Mouse (Mus musculus) cerebellum, adult 9-11 months (tissue): ENCODE results near the gene Tnfrsf12a.
A peak's percentile ranks its signal among the peaks of the same experiment; 100 is the strongest.

Experiments used
- DNase-seq: peaks from one replicate; pipeline ENCODE4 v3.0.0; 2022

Gene Tnfrsf12a

DNA sequence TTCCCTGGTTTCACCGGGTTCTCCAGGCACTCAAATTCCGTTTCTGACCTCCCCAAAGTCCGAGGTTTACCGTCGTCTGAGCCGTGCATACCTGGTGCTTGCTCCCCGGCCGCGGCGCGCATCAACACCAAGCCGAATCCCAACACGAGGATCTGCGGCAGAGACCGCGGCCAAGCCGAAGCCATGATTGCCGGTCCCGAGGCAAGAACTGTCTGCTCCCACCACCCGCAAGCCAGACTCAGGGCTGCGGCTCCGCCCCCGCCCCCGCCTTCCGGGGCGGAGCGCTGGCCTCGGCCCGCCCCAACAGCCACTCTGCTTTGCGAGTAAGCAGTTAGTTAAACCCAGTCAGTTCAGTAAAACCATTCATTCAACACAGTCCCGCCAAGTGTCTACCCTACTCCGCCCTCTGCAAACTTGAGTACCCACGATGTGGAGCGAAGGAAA, at the start of gene Tnfrsf12a:
Tnfrsf12a (minus strand) TSS at position 233 of the 444 bp plus-strand sequence.
- DNase-seq: peak; percentile 89

DNA sequence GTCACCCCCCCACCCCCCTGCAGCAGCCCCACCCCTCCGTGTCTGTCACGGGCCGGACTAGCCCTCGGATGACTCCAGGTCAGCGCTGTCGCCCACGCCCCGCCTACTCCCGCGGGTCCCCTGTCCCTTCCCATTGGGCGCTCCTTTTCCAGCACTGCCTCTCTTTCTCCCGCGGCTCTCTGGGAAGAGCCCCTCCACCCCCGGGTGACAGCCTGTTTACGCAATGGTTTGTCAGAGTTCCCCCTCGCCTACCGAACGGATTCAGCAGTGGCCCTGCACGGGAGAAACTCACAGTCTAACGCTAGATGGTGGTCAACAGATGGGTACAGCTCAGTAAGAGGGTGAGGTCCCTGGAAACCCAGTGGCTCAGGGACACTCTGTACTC, 49.5 kb upstream of the Tnfrsf12a start:
- DNase-seq: peak; percentile 88

DNA sequence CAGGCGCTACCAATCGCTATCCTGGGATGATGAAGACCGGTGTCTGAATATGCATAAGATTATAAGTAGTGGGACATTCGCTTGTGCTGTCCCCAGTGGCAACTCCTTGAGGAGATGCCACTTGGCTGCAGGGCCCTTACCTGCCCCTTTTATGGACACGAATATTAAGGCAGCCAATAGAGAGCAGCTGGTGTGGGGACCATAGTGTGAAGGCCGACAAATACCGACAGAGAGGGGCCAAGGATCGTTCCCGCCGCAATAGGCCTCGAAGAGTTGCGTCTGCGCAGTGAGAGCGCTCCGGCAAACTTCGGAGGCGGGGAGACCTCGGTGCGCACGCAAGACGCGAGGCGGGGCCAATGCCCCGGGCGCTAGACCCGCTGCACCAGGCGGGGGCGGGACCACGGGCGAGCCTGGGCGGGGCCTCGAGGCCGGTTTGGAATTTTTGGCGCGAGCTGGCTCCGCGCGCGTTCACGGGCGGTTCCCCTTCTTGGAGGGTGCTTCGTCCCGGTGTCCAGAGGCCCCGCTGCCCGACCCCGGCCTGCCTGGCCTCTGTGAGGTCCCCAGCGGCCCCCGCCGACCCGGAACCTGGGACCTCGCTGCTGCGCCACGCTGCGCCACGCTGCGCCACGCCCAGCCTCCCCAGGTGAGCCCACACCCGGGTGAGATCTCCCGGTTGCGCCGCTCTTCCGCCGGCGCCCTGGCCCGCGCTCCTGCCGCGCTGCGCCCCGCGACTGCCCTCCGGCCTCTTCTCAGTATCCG, 48.9 kb upstream of the Tnfrsf12a start, which contains the start of gene Pkmyt1:
Pkmyt1 (plus strand) TSS at position 338 of the 759 bp plus-strand sequence.
- peak; percentile 96 for DNase-seq

DNA sequence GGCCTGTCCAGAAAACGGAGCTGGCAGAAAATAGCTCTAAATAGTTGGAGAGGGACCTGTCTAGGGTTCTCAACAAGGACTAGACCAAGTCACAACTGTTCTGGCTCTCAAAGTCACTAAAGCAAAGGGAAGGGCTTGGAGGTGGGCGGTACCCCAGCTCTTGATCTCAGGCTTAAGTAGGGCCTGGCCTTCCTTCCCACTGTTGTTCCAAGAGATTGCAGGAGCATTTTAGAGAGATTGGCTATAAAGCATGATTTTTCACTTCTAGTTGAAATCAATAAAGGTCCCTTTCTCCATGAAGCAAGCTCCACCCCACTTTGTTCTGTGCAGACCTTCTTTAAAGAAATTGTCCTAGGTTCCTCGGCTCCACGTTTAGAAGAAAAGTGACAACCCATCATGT, 48.2 kb upstream of the Tnfrsf12a start:
- no peak for DNase-seq

DNA sequence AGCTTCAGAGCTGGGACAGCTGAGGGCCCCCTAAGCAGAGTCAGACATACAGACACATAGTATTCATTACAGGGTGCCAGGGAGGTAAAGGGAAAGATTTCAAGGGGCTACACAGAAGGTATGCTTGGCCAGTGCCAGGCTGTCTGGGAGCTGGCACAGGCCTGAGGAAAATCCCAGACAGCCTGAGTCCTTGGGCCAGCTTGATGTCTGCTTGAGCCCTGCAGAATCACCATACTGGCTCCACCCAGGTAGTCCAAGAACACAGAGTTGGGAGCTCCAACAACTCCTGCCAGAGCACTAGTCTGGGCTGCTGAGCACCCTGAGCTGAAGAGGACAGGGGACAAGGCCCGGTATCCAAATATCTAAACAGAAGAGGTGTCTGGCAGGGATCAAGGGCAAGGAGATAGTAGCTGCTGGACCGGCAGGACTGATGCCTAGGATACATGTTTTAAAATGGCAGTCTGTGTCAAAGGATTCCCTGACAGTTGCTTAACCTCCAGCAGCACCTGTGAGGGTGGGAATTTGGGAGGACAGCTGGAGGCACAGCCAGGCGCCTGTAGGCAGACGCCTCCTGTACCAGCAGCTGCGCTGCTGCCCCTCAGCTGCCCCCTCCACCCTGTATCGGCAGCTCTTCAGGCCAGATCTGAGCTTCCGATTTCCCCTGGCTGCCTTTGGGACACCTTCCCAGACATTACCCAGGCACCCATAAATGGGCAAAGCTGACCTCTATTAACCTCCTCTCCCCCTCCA, 45.3 kb upstream of the Tnfrsf12a start, which contains the start of gene 1520401A03Rik:
1520401A03Rik (minus strand) TSS at position 408 of the 750 bp plus-strand sequence.
- DNase-seq: no peak

DNA sequence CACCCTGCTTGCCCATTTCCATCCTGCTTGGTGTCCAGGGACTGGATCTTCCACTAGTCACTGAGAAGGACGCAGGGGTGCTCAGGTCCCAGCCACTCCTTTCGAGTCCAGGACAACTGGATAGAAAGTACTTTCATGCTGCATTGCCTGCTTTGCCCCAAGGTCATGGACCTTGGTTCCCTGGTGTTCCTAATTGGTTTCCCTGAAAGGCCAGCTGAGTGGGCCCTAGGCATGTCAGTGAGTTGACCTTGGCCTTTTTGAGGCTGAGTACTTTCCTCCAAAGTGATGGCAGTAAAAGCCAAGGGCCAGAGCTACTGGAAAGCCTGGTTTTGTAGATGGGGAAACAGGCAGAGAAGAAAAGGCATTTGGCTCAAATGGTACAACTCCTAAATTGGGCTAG, 44.6 kb upstream of the Tnfrsf12a start:
- no peak for DNase-seq

DNA sequence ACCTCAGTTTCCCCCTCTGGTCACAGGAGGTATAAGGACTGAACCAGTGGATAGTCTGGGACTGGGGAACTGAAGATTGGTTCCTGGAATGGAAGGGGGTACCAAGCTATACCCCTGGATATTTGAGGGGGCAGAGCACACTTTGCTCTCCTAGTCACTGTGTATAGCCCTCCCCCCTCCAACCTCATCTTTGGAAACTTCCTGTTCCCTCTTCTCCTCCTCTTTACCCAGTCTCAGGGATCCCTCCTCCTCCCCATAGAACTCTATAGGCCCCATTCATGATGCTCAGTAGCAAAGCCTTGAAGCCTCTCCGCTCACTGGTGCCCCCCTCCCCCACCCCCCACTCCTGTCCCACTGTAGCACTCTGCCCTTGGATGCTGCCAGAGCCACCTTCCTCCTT, 42.2 kb upstream of the Tnfrsf12a start:
- no peak for DNase-seq

DNA sequence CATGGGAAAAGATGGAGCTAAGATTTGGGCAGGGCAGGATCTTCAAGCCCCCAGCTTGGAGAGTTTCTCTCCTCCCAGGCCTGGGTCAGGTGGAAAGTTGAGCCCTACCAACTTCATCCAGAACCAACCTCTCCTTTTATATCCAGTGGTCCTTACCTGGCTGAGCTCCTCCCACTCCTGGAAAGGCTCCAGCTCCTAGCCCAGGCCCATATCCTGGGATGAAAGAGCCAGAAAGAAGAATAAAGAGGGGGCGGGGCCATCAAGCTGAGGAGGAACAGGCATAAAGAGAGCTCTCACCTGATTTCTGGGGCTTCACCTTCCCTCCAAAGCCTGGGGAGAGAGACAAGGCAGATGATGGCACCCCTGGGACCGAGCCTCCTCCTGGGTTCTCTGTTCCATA, 39.7 kb upstream of the Tnfrsf12a start:
- no peak for DNase-seq

DNA sequence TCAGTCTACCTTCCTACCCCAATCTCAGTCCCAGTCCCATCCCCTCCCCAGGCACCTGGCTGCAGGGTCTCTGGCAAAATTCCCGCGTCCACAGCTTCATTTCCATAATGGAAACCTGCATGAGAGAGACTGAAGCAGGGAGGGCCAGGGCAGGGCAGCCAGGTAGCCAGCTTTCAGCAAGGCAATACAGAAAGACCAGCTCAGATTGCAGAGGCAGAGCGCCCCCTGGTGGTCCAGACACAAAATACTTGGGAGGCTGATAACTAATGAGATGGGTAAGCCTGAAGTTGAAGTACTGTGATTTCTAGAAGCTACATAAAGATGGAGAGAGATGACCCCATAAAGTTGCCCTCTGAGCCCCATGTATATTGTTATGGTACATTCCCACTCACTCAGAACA, 28.9 kb upstream of the Tnfrsf12a start:
- peak; percentile 79 for DNase-seq

DNA sequence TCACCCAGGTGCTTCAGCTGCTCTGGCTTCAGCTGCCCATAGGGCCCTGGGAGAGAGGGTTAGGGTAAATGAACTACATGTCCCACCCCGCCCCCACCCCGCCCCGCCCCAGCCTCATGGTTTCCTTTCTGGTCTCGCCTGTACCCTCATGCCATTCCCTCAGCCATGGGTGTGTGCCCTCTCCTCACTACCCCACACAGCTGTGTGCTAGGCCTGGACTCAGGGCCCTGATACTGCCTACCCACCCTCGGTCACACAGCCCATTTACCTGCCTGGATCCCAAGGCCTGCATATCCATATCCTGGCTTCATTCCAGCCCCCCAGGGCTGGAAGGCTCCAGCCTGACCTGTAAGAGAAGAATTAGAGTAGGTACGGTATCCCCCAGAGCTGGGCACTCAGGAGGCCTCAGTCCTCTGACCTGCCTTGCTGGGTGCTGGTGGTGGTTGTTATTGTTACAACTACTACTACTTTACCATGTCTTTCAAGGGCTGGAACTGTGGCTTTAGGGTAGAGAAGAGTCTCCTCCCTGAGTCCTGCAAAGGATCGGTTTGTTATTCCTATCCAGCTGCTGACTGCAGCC, 28.3 kb upstream of the Tnfrsf12a start:
- DNase-seq: no peak

DNA sequence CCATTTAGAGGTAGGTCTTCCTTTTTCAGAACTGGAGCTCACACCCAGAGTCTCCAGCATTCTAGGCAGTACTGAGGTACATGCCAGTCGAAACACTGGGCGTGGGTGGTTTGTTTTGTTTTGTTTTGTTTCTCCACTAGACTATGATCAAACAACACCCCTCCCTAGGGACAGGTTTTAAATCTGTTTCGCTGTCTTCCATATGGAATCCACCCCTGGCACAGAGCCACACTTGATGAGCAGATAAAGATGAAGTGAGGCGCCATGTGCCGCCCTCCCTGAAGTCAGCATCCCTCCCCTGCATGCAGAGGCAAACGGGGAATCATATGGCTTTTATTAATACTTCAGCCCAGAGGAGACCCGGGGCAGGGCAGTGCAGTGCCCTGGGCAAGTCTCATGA, 27.5 kb upstream of the Tnfrsf12a start:
- no peak for DNase-seq

DNA sequence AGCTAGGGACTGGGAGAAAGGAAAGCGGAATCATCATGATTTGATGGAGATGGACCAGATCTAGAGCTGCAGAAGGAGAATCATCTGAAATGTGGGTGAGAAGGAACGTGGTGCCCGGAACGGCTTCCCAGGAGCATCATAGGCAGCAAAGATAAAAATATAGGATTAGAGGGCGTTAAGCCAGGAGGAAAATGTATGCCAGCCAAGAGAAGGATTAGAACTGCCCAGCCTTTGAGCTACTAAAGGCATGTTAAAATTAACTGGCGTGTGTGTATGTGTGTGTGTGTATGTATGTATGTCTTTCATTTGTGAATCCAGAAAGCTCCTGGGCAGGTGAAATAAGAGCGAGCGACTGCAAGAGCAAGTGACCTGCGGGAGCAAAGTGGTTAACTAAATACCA, 26.0 kb upstream of the Tnfrsf12a start:
- no peak for DNase-seq

DNA sequence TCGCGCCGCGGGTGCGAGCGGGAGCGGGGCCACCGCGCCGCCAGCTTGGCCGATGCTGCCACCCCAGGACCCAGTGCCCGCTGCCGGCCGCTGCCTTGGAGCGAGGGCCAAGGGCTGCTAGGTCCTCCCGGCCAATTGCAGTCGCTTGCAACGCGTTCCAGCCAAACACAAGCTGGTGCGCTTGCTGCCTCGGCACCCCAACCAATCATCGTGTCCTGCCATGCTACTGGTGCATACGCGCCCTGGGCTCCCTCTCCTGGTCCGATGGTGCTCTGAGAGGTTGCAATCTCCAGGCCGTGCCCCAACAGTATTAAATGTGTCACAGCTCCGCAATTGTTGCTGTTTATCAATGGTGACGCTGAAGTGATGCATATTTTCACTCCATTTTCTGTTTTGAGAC, 22.8 kb upstream of the Tnfrsf12a start:
- peak; percentile 97 for DNase-seq

DNA sequence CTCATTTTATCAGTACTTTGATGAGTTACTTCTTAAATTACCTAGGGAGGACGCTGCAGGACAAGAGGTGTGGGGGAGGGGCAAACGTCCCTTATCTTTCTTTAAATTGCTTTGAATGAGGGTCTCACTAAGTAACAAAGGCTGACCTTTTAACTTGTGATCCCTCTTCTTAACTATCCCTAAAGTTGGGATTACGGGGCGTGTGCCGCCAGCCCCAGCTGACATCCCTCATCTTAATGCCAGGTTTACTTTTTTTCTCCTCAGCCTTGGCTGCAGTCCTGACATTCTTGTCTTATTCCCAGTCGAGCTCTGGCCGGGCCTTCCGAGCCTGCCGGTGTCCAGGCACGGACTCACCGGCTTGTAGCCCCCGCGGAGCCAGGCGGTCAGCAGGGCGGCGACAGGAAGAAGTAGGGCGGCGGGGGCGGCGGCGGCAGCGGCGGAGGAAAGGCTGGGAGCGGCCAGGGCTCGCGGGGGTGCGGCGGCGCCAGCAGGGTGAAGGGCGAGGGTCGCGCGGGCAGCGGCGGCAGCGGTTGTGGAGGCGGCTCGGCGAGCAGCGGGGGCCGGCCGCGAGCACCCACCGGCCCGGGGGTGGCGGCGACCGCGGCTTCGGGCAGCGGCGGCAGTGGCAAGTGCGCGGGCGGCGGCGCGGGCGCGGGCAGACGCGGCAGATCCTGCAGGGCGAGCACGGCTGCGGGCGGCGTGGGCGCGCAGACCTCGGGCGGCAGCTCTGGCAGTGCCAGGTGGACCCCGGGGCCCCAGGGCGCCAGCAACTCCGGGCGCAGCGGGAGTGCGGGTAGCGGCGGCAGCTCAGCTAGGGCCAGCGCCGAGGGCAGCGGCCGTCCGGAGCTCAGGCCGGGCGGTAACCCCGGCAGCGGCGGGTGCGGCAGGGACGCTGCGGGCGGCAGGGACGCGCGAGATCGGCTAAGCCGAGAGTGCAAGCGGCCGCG, 22.1 kb upstream of the Tnfrsf12a start:
- peak; percentile 71 for DNase-seq

DNA sequence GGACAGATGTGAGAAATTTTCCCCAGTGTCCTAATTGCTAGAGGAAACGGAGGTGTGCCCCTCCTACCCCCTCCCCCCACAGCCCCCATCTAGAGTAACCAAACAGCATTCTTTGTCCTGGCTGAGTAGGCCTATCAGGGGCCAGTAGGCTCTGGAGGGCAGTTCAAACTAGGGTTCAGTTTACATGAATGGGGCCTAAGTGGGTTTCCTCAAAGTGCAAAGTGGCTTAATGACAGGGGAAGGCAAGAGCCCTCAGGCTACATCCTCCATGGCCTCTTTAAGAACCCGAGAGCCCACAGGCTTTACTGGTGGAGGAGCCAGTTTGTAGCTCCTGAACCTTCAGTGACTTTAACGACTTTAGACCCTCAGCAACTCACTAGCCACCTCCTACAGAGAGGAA, 18.5 kb upstream of the Tnfrsf12a start:
- DNase-seq: no peak

DNA sequence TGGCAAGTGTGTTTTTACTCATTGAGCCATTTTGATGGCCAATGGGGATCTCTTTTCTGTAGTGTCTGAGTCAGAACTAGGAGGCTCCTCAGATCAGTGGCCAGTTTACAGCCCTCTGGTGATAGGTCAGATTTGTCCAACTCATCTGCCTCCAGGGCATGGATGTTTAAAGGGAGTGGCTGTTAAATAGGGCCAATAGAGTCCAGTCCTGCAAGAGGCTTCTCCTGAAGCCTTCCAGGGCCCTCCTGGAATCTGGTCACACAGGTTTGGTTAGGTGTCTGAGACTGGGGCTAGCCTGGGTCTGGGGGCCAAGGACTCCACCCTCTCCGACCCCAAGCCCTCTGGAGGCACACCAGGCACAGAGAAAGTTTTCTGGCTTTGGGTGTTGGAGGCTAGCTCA, 17.2 kb upstream of the Tnfrsf12a start:
- no peak for DNase-seq

DNA sequence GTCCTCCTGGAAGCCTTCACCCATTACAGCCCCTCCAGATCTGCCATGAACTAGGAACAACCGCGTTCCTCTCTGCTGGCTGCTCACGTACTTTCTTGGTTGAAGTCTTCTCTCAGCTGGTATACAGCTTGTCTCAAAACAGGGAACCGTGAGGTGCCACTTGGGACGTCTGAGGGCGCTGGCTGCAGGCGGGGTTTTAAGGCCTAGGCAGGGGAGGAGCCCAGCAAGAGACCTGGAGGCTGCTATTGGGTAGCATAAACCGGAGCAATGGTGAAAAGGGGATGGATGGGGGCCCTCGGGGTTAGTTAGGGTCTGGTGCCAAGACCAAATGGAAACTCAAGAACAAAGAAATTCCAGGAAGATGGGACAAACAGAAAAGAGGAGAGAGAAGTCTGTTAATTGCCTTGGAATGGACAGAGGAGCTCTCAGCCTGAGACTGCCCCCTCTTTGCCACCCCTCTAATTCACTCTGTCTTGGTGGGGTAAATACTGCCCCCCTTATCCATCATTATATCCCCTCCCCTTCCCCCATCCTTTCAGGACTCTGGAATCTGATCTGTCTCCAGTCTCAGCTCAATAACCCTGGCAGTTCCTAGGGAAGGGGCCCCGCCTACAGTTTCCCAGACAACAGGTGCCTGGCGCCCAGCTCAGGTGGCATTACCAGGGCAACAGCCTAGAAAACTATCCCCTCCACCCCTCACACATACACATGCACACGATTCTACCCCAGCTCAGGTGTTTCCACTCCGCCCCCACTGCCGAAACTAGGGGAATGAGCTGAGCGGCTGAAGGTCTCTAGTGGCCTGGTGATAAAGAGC, 6.8 kb upstream of the Tnfrsf12a start, which contains the start of gene Cldn9:
Cldn9 (minus strand) TSS at position 171 of the 817 bp plus-strand sequence.
- no peak for DNase-seq

DNA sequence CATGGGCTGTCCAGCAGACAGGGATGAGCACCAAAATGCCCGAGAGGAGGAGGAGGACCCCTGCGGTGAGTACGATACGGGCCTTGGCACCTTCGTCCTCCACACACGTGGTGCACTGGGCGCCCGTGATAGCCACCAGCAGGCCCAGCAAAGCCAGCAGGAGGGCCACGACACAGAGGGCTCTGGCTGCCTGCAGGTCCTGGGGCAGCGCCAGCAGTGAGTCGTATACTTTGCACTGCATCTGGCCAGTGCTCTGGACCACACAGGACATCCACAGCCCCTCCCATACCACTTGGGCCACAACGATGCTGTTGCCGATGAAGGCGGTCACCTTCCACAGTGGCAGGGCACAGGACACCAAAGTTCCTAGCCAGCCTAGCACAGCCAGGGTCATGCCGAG, 6.0 kb upstream of the Tnfrsf12a start:
- no peak for DNase-seq

DNA sequence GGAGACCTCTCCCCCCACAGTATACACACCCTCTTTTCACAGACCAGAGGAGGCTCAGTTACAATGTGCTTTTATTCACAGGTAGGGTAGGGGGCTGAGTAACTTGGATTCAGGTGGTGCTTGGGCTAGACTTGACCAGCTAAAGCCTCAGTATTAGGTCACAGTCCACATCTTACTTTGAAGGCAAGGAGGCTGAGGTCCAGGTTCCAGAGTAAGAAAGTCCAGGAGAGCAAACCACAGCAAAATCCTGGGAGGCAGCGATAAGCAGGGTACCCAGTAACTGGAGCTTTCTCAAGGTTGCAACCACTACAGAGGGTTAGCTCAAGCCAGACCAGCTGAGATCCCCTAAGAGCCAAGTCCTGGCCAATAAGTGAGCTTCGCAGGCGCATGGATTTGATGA, 5.3 kb upstream of the Tnfrsf12a start:
- DNase-seq: no peak

DNA sequence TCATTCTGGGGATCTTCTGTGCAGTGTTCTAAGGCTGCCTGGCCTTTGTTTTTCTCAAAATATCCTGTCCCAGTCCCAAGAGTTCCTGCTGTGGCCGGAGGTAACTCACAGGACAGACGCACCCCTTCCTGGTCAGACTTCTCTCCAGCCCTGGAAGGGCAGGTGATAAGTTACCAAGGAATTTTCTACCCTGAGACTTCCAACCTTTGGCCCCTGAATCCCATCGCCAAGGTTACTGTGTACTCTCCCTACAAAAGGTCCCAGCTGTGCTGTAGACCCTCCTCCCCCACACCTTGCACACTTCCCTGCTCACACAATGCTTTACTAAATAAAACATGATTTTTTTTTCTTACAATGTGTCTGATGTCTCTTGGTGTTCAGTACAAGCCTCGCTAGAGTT, 4.8 kb upstream of the Tnfrsf12a start:
- no peak for DNase-seq

DNA sequence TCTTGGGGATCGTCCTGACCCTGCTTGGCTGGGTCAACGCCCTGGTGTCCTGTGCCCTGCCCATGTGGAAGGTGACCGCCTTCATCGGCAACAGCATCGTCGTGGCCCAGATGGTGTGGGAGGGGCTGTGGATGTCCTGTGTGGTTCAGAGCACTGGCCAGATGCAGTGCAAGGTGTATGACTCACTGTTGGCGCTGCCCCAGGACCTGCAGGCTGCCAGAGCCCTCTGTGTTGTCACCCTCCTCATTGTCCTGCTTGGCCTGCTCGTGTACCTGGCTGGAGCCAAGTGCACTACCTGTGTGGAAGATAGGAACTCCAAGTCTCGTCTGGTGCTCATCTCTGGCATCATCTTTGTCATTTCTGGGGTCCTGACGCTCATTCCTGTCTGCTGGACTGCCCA, 3.8 kb upstream of the Tnfrsf12a start:
- peak; percentile 46 for DNase-seq

DNA sequence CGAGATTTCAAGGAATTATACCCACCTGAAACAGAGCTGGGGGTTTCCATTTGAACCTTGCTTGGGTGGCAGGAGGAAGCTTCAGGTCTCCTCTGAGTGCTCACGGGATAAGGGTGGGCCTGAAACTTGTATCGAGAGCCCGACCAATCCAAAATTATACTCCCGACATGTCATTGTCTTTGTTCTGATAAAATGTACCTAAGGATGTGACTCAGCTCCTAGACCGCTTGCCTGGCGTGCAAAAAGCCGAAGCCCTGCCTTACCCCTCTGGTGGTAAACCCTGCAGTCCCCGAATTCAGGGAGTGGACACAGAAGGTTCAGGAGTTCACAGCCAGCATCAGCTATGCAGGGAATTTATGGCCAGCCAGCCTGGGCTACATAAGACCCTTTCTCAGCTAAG, 3.1 kb upstream of the Tnfrsf12a start:
- peak; percentile 23 for DNase-seq
